Mouse (Mus musculus) kidney, embryonic 16.5 days (tissue): ENCODE results near the gene Lifr. TPM values are rescaled to one million over a fixed set of nuclear protein-coding genes. Genes with fewer than 3 reads are reported as not detected.

Source experiments
- ATAC-seq: fragments of 200-750 bp; cut with Nextera tagmentation; 2 replicates; pipeline ENCODE4 v1.8.0; 2017; ENCODE audit warnings: moderate TSS enrichment; ENCODE audit not compliant: low FRiP score, low TSS enrichment
- H3K27ac ChIP-seq: fragments of 300-500 bp; sonication (generic); 2 replicates; pipeline ENCODE4 v1.5.1; 2014; ENCODE audit warnings: low read length
- H3K27me3 ChIP-seq: fragments of 300-500 bp; sonication (generic); 2 replicates; pipeline ENCODE4 v1.6.1; 2014; ENCODE audit warnings: low read length, control low read depth, mixed read lengths; ENCODE audit not compliant: insufficient read depth
- H3K36me3 ChIP-seq: fragments of 300-500 bp; sonication (generic); 2 replicates; pipeline ENCODE4 v1.6.1; 2014; ENCODE audit warnings: low read length, control low read depth, mixed read lengths; ENCODE audit not compliant: insufficient read depth
- H3K4me1 ChIP-seq: fragments of 300-500 bp; sonication (generic); 2 replicates; pipeline ENCODE4 v1.6.1; 2014; ENCODE audit warnings: low read length, control low read depth, mixed read lengths; ENCODE audit not compliant: insufficient read depth
- H3K4me2 ChIP-seq: fragments of 300-500 bp; sonication (generic); replicated peaks from 2 replicates; pipeline ENCODE4 v1.6.1; 2014; ENCODE audit warnings: low read depth, low read length
- H3K4me3 ChIP-seq: fragments of 300-500 bp; sonication (generic); 2 replicates; pipeline ENCODE4 v1.5.1; 2014; ENCODE audit warnings: mild to moderate bottlenecking, low read length
- H3K9ac ChIP-seq: fragments of 300-500 bp; sonication (generic); replicated peaks from 2 replicates; pipeline ENCODE4 v1.6.1; 2014; ENCODE audit warnings: low read length
- H3K9me3 ChIP-seq: fragments of 300-500 bp; sonication (generic); 2 replicates; pipeline ENCODE4 v1.6.1; 2016; ENCODE audit warnings: low read length, control low read depth
- WGBS: fragments of 180-500 bp; shearing (Covaris S2); extraction: QIAGEN DNeasy Blood & Tissue Kit; methylation state at CpG from one replicate; pipeline ENCODE4 v1.1.7; 2014; 5-methylcytosine and 5-hydroxymethylcytosine counted together
- polyA plus RNA-seq: library from polyadenylated mRNA; unstranded; fragments of >200 nt; fragmentation: Nextera tagmentation; extraction: Ambion mirVana; gene quantifications from 2 replicates; pipeline ENCODE4 v1.2.1, GENCODE M21; 2015

Lifr gene
- polyA plus RNA-seq, 1 experiment from 2014 or later = 23.7 TPM

- no peak overlapping the region for H3K27ac ChIP-seq
- no peaks in the 10 kb centered on the region for H3K9me3 ChIP-seq
- no peak overlapping the region for H3K9ac ChIP-seq
- WGBS = 75% methylated on average over 13 of the region's 13 CpGs
- no peak for ATAC-seq
- no peak overlapping the region for H3K4me2 ChIP-seq
- peaks cover 24% of the 10 kb centered on the region for H3K4me1 ChIP-seq
- no peak overlapping the region for H3K4me3 ChIP-seq
- no peaks in the 10 kb centered on the region for H3K27me3 ChIP-seq
- H3K36me3 ChIP-seq = no peaks in the 10 kb centered on the region
Measured at GRCm38 (mm10) chr15:7204917-7205316, 114.5 kb downstream of the Lifr start.

DNA sequence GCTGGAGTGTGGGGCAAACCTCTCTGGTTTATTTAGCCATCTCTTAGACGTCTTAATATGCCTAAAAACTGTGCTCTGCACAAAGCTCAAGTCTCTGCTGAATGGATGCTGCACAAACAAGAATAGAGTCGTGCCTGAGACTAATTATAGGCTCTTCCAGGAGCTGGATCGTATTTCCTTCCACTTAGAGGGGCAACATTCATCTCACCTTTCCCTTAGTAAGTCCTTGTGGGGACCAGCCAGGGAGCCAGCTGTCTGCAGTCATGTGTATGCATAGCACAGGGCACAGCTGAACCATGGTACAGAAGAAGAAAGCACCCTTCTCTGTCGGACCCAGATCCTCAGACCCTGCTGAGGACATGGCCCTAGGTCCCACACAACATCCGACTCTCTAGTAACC is 115.7 kb downstream of the Lifr start:
- no peak for ATAC-seq
- H3K9me3 ChIP-seq = no peaks in the 10 kb centered on the region
- H3K27me3 ChIP-seq = no peaks in the 10 kb centered on the region
- no peak overlapping the region for H3K4me3 ChIP-seq
- H3K4me1 ChIP-seq = peaks cover 24% of the 10 kb centered on the region
- no peak overlapping the region for H3K9ac ChIP-seq
- H3K36me3 ChIP-seq = no peaks in the 10 kb centered on the region
- 30% methylated on average over 5 of the region's 5 CpGs for WGBS
- no peak overlapping the region for H3K4me2 ChIP-seq
- no peak overlapping the region for H3K27ac ChIP-seq

DNA sequence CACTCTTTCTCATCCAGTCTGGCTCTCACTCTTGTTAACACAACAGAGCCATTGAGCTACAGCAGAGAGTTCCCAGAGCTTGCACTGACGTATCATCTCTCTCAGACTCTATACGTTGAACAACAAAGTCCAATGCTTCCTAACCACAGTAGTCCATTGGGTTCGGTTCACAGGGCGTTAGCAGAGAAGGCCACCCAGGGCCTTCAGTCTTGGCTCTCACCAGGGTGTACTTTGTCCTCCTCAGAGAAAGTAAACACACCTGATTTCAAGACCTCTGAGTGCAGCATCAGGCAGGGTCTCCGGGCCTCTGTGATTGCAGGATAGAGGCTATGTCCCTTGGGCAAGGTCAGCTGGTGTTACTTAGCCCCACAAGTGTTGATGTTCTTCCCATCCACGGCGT is 116.9 kb downstream of the Lifr start:
- Histone ChIP-seq H3K9me3 (no peaks in the 10 kb centered on the region), H3K27ac (no peak overlapping the region), H3K27me3 (no peaks in the 10 kb centered on the region), H3K9ac (no peak overlapping the region), H3K4me1 (peaks cover 22% of the 10 kb centered on the region), H3K4me2 (no peak overlapping the region), H3K36me3 (no peaks in the 10 kb centered on the region), H3K4me3 (no peak overlapping the region)
- 87% methylated on average over 7 of the region's 7 CpGs for WGBS
- ATAC-seq = no peak

- Histone ChIP-seq H3K27ac (no peak overlapping the region), H3K27me3 (no peaks in the 10 kb centered on the region), H3K9me3 (no peaks in the 10 kb centered on the region), H3K4me3 (no peak overlapping the region), H3K9ac (no peak overlapping the region), H3K4me1 (peaks cover 21% of the 10 kb centered on the region), H3K4me2 (no peak overlapping the region), H3K36me3 (no peaks in the 10 kb centered on the region)
- 39% methylated on average over 9 of the region's 9 CpGs for WGBS
- ATAC-seq = no peak
Measured at GRCm38 (mm10) chr15:7208180-7208579, 117.8 kb downstream of the Lifr start.

DNA sequence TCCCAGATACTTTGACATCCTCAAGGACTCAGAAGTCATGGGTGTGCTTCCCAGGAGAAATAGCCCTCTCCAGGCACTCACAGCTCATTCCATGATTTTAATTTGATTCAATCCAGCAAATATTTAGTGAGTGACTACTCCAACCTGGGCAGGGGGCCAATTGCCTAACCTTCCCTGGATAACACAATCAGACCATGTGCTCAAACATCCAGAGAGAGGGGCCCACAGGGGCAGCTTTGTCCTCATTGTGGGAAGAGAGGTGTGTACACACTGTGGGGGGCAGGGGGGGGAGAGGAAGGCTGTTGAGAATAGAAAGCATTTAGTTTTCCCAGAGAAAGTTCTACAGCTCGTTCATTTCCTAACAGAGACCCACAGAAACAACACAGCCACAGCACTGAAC is 123.3 kb downstream of the Lifr start:
- ATAC-seq = no peak

GRCm38 (mm10) chr15:7215845-7216244 is 125.4 kb downstream of the Lifr start:
- Histone ChIP-seq H3K36me3 (no peaks in the 10 kb centered on the region), H3K4me2 (no peak overlapping the region), H3K4me3 (no peak overlapping the region), H3K27me3 (no peaks in the 10 kb centered on the region), H3K9me3 (no peaks in the 10 kb centered on the region), H3K4me1 (no peaks in the 10 kb centered on the region), H3K27ac (no peak overlapping the region), H3K9ac (no peak overlapping the region)
- ATAC-seq = no peak
- 94% methylated on average over 3 of the region's 3 CpGs for WGBS

More for the DNA sequence above, 123.3 kb downstream of the Lifr start:
- Histone ChIP-seq H3K4me3 (no peak overlapping the region), H3K9ac (no peak overlapping the region), H3K27me3 (no peaks in the 10 kb centered on the region), H3K4me1 (no peaks in the 10 kb centered on the region), H3K27ac (no peak overlapping the region), H3K36me3 (no peaks in the 10 kb centered on the region), H3K9me3 (no peaks in the 10 kb centered on the region), H3K4me2 (no peak overlapping the region)
- 54% methylated on average over 1 of the region's 1 CpGs for WGBS

GRCm38 (mm10) chr15:7216581-7217272 is 126.3 kb downstream of the Lifr start:
- no peak for ATAC-seq
- Histone ChIP-seq H3K4me3 (no peak overlapping the region), H3K4me2 (no peak overlapping the region), H3K27me3 (no peaks in the 10 kb centered on the region), H3K4me1 (no peaks in the 10 kb centered on the region), H3K9me3 (no peaks in the 10 kb centered on the region), H3K9ac (no peak overlapping the region), H3K27ac (no peak overlapping the region), H3K36me3 (no peaks in the 10 kb centered on the region)
- WGBS = 74% methylated on average over 9 of the region's 9 CpGs

DNA sequence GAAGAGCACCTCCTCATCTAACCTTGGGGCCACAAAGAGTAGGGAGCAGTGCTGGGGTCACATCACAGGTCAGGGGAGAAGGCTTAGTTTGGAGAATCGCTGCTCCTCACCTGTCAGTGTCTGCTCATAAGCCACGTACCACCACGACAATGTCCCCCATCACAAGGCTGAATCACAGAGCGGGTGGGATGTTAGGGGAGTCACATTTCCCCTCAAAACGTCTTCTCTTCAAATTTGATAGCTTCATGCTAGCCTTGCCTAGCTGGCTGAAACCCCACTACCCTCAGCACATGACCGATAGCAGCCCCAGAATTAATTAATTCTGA is 126.8 kb downstream of the Lifr start:
- Histone ChIP-seq H3K27me3 (no peaks in the 10 kb centered on the region), H3K4me3 (no peak overlapping the region), H3K4me2 (no peak overlapping the region), H3K27ac (no peak overlapping the region), H3K36me3 (no peaks in the 10 kb centered on the region), H3K9me3 (no peaks in the 10 kb centered on the region), H3K9ac (no peak overlapping the region), H3K4me1 (no peaks in the 10 kb centered on the region)
- no peak for ATAC-seq
- 76% methylated on average over 6 of the region's 6 CpGs for WGBS

DNA sequence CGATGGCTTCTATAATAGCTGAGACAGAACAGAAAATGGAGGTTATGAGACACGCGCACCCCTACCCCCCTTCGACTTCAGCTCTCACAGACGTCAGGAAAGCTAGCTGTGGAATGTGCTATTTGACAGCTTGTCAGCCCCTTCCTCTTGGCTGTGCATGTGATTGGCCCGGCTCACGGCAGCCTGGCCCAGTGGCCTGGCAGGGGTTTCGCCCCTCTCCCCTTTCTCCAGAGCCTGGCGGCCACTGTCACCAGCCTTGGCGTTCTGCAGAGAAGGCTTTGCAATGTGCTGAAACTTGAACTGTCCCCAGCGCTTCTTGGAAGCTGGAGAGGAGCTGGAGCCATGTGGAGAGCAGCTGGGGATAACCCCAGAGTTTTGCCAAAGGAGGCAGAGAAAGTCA is 132.4 kb downstream of the Lifr start:
- Histone ChIP-seq H3K4me3 (no peak overlapping the region), H3K9me3 (no peaks in the 10 kb centered on the region), H3K4me2 (no peak overlapping the region), H3K4me1 (no peaks in the 10 kb centered on the region), H3K27ac (no peak overlapping the region), H3K36me3 (no peaks in the 10 kb centered on the region), H3K9ac (no peak overlapping the region), H3K27me3 (no peaks in the 10 kb centered on the region)
- no peak for ATAC-seq
- WGBS = 54% methylated on average over 11 of the region's 11 CpGs

- H3K4me2 ChIP-seq = no peak overlapping the region
- no peak overlapping the region for H3K4me3 ChIP-seq
- no peaks in the 10 kb centered on the region for H3K4me1 ChIP-seq
- WGBS = 78% methylated on average over 12 of the region's 12 CpGs
- no peak for ATAC-seq
- no peaks in the 10 kb centered on the region for H3K9me3 ChIP-seq
- H3K9ac ChIP-seq = no peak overlapping the region
- no peak overlapping the region for H3K27ac ChIP-seq
- H3K36me3 ChIP-seq = no peaks in the 10 kb centered on the region
- H3K27me3 ChIP-seq = no peaks in the 10 kb centered on the region
Measured at GRCm38 (mm10) chr15:7224151-7224775, 133.8 kb downstream of the Lifr start.
